Mouse (Mus musculus): ENCODE measurements around the gene Ccnl2.

Ccnl2 gene

DNA sequence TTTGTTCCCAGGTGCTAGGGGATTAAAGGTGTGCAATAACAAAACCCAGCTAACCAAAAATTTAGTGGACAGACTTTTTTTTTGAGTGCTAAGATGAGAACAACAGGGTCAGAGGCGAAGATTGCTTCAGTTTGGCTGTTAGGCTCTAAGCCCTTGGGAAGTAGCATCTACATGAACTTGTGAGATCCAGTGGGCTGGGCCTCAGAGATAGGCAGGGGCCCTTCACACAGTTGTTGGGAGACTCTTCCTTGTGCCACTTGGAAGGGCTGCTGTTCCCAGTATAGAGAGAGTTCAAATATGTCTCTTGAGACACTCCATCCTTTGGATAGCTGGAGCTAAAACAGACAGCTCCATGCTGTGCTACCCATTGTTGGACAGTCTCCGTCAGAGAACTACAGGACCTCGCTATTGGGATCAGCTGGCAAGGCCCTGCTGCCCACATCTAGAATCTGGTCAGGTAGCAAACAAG, 22.2 kb upstream of the Ccnl2 start, which contains the start of gene Ankrd65:
Gene Ankrd65 (plus strand): TSS at position 419 of the 469 bp plus-strand sequence.
- no peak for DNase-seq (ENCODE audit: low read depth)

DNA sequence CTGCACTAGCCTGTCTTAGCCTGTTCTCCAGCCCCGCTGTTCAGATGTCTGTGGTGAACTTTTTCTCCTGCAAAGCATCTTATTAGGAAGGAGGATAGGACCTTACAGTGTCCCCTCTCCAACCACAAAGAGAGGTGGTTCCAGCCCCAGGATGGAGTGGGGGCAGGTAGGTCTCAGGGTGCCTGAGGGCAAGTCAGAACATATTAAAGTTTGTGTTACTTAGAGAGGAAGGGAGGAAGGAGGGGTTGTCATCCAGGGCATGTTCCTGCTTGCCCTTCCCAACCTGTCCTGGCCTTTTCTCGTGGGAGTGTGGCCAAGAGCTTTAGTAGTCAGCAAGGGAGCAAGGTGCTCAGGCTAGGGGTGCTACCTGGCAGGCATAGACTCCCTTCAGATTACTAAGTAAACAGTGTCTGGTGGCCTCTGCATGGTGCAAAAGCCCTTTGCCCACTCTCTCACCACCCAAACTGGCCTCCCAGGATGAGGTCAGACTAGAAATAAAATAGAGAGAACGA, 21.6 kb upstream of the Ccnl2 start:
- no peak for DNase-seq (ENCODE audit: low read depth)

DNA sequence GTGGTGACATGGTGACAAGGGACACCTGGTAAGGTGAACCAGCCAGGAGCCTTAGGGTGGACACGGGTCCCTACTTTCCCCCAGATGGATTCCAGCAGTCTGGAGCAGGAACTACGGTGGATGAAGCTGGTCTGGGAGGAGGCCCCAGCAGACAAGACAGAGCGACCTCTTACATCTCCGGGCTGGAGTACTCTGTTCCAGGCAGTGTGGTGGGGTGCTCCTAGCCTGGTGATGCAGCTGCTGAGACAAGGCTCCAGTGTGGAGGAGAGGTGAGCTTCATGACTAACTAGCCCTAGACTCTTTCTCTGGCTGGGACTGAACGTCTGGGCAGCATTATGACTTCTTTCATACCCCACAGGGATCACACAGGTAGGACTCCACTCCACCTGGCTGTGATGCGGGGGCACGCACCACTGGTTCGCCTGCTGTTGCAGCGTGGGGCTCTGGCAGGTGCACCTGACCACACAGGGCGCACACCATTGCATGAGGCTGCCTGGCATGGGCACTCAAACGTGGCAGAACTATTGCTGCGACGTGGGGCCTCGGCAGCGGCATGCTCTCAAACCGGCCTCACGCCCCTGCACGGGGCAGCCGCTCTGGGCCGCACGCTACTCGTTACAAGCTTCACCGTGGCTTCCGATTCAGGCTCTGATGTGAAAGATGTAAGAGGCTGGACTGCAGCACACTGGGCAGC, 20.9 kb upstream of the Ccnl2 start:
- DNase-seq (ENCODE audit: low read depth), result no peak

DNA sequence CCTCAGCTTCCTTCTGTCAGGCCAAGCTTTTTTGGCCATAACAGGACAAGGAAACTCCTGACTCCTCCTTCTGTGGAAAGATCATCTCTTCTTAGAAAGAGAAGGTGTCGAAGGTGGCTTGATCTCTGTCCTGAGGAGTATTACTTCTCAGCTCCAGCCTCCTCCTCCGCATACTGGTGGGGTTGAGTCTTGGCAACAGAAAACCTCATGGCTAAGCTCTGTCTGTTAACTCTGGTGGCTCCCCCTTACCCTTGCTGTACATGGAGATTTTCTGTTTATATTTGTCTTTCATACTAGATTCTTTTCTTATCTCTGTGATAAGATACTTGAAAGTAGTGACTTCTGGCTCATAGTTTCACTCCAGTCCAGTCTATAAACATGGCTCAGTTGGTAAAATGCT, 18.6 kb upstream of the Ccnl2 start:
- no peak for DNase-seq (ENCODE audit: low read depth)

DNA sequence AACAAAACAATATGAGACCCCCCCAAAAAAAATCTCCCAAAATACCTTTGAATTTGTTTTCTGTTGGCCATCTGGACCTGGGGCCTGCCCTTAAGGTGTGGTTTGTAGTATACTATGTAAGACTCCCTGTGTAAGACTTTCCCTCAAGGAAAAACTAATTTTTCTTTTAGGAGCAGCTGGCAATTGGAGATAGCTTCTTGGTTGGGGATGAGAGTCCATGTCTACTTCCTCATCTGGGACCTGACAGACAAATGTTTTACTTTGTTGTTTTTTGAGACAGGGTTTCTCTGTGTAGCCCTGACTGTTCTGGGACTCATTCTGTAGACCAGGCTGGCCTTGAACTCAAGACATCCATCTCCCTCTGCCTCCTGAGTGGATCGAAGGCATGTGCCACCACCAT, 10.2 kb upstream of the Ccnl2 start:
- no peak for DNase-seq (ENCODE audit: low read depth)

DNA sequence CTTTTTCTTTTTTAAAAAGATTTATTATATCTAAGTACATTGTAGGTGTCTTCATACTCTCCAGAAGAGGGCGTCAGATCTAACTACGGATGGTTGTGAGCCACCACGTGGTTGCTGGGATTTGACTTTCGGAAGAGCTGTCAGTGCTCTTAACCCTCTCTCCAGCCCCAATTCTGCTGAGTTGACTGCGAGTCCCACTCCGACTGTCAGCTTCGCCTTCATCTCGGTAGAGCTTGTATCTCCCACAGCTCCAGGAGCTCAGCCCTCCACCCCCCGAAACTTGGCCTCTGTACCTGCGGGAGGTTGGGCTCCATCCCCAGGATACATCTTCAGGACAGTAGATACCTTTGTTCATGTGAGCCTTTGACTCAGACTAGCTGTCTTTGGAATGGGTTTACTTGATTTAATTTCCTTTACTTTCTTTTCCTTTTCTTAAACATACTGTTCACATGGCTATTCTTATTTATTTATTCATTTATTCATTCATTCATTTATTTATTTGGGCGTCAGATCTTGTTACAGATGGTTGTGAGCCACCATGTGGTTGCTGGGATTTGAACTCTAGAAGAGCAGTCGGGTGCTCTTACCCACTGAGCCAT, 9.4 kb upstream of the Ccnl2 start, which contains the start of gene Mrpl20:
Gene Mrpl20 (plus strand): TSS at position 138 of the 599 bp plus-strand sequence.
- peak; percentile 70 for DNase-seq (ENCODE audit: low read depth)

DNA sequence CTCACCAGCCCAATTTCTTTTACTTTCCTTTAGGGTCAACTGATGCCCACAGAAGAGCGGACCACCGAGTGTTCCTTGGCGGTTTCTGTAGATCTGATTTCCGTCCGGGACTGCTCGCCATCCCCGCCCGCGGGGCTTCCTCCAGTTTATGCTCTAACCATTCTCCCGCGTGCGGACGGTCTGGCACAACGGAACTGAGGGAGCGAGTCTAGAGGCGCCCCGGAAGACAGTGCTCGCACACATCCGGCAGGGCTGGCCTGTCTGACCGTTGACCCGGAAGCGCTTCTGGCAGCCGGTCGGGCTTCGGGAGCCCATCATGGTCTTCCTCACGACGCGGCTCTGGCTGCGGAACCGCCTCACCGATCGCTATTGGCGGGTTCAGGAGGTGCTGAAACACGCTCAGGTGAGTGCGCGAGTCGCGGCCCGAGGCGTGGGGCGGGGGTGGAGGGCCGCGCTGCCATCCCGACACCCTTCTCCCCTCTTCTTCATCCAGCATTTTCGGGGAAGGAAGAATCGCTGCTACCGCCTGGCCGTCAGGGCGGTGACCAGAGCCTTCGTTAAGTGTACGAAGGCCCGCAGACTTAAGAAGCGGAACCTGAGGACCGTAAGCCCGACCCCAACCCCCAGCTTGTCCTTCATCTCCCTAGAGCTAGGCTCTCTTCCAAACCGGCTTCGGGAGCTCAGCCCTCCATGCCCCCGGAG, 8.8 kb upstream of the Ccnl2 start:
- peak; percentile 98 for DNase-seq (ENCODE audit: low read depth)

DNA sequence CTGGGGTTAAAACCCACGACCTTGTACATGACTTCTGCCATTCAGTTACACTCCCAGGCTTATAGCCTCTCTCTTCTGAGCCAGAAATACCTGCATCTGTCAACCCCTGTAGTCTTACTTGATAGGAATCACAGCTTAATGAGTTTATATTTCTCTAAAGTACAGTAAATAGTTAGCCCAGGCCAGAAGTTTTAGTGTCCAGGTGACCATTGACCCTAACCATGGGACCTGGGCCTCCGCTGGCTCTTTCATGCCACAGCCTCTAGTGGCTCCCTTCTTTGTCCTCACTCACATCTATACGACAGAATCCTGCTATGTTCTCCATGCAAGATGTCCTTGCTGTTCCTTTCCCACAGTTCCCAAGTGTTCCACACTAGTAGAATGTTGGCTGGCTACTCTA, 4.4 kb upstream of the Ccnl2 start:
- DNase-seq (ENCODE audit: low read depth), result no peak

DNA sequence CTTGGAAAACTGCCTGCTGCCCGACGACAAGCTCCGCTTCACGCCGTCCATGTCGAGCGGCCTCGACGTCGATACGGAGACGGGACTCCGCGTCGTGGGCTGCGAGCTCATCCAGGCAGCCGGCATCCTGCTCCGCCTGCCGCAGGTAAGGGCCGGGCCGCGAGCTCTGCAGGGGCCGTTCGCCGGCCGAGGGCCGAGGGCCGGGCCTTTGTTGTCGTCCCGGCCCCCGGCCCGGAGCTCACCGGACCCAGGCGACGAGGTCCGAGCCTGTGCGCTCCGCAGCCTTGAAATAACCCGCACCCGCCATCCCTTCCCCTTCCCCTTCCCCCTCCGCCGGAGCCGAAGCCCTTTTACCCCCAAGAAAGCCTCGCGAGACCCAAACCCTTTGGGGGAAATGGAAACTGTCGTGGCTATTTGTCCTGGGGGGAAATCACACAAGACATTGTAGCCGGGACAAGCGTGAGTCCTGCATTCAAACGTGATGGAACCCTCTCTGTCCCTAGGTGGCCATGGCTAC, 434 bp downstream of the Ccnl2 start:
- DNase-seq (ENCODE audit: low read depth), result peak; percentile 70

DNA sequence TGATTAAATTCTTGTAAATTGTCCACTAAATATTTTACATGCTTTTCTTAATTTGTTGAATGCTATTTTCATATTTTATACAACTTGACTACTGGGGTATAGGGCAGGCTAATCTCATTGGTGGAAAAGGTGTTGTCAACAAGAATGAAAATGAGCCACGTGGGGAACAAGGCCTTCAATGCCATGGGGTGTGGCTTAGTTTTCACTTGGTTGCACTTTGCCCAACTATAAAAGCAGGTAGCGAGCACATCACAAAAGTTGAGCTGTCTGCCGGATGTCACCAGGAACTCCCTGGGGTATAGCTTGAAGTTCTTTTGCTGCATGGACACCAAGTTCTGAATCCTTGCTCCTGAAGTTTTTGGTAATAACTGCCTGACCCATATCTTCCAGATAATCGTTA, 5.2 kb downstream of the Ccnl2 start:
- no peak for DNase-seq (ENCODE audit: low read depth)

DNA sequence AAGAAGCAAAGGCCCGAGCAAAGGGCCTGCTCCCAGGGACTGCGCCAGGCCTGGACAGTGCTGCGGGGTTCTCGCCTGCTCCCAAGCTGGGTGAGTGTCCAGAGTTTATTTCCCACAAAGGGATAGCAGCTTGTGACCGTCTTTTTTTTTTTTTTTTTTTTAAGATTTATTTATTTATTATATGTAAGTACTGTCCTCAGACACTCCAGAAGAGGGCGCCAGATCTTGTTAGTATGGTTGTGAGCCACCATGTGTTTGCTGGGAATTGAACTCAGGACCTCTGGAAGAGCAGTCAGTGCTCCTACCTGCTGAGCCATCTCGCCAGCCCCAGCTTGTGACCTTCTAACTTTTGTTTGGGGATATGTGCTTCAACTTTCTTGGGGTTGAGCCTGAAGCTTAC, 8.7 kb downstream of the Ccnl2 start:
- peak; percentile 67 for DNase-seq (ENCODE audit: low read depth)

DNA sequence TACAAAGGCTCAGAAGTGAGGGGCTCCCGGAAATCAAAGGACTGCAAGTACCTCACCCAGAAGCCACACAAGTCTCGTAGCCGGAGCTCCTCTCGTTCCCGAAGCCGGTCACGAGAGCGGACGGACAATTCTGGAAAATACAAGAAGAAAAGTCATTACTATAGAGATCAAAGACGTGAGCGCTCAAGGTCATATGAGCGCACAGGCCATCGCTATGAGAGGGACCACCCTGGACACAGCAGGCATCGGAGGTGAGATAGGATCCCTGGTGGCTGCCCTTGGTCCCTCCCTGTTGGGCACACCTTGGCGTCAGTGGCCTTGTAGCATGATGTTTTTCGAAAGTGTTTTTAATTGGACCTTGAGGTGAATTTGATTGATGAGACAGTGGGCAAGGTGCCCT, 11.2 kb downstream of the Ccnl2 start:
- DNase-seq (ENCODE audit: low read depth), result no peak

DNA sequence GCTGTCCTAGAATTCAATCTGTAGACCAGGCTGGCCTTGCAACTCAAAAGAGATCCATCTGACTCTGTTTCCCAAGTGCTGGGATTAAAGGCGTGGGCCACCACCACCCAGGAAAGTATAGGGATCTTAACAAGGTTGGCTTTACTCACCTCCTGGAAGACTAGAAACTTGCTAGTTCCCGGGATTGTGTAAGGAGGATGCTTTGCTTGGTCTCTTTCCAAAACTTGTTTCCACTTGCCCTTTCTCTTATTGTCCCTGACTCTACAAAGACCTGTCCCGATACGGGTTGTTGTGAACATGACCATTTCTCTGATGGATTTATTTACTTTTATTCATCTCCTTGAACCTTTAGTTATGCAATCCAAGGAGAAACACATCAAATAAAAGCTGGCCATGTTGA, 17.6 kb downstream of the Ccnl2 start:
- no peak for DNase-seq (ENCODE audit: low read depth)

DNA sequence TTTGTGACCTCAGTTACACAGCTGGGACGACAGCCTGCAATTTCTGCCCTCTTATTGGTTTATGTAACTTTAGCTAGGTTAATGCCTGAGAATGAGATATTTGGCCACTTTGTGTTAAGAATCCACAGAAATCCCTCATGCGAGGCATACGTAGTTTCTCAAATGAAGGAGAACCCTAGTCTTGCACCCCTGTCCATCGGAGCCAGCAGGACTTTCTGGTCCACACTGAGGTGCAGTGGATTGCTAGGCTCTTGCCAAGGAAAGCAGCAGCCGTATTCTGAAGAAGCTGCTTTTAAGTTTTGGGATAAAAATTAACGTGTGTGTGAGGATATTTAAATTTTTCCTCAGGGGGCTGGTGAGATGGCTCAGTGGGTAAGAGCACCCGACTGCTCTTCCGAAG, 18.3 kb downstream of the Ccnl2 start:
- peak; percentile 40 for DNase-seq (ENCODE audit: low read depth)

DNA sequence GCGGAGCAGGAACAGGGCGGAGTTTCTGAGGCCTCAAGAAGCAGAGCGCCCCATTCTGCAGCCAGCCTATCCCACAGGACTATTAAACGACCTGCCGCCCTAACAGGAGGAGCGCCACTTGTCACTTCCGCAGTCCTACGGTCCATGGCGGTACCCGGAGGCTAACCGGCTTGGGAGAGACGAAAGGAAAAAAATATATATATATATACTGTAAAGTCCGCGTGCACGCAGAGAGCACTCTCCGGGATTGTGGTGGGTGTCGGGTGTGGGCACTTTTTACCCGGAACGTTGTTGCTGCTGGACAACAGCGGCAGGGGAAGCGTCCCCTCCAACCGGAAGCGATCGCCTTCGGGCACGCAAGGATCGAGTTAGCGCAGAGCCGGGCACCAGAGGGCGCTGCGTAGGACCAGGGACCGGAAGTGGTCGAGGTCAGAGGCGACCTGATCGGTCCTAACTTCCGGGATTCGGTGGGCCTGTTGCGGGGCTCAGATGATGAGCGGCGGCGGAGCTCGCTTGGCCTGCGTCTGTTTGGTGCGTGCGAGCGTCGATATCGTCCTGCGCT, 19.0 kb downstream of the Ccnl2 start, which contains the start of gene Aurkaip1:
Gene Aurkaip1 (plus strand): TSS at position 68 of the 562 bp plus-strand sequence.
- peak; percentile 96 for DNase-seq (ENCODE audit: low read depth)

DNA sequence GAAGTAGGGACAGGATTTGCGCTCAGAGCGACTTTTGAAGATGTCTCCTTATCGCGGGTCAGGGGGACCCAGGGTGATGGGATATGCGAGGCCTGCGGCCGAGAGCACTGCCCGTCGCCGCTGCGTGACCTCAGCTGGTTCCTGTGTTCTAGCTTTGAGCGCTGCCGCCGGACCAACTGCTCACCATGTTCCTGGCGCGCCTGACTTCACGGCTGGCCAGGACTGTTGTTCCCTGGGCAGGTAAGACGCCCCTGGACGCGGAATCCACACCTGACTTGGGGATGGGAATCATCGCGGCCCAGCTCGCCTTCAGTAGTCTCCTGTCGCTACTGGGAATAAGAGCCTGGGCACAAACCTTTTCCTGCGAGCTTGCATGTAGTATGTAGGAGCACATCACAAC, 19.5 kb downstream of the Ccnl2 start:
- DNase-seq (ENCODE audit: low read depth), result no peak

DNA sequence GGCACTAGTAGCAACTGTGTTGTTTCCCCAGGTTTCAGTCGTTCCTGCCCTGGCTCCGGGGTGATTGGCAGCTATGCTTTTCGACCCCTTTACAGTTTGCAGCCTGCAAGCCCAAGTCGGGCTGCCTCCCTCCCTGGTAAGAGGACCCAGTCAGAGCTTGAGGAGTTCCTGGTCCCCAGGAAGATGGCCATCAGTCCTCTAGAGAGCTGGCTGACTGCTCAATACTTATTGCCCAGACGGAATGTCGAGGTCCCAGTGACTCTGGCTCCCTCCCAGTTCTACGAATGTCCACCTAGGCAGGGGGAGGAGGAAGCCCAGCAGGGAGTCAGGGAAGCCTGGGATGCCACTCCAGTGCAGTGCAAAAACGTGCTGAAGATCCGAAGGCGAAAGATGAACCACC, 20.0 kb downstream of the Ccnl2 start:
- DNase-seq (ENCODE audit: low read depth), result no peak

DNA sequence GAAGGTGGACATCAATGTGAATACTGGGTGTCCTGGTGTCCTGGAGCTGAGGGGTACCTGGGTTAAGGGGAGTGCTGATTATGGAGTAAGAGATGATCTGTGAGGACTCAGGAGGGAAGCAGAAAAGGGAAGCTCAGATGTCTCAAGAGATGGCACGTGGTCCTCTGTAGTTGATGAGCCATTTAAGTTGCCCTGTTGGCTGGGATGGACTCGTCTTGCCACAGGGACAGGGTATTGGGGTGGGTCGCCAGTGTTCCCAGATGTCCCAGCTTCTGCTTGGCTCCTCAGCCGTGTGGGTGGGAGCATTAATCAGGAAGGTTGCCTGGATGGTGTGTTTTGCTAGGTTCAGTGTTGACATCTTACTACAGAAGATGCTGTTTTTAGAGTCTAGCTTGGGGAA, 20.9 kb downstream of the Ccnl2 start:
- no peak for DNase-seq (ENCODE audit: low read depth)

DNA sequence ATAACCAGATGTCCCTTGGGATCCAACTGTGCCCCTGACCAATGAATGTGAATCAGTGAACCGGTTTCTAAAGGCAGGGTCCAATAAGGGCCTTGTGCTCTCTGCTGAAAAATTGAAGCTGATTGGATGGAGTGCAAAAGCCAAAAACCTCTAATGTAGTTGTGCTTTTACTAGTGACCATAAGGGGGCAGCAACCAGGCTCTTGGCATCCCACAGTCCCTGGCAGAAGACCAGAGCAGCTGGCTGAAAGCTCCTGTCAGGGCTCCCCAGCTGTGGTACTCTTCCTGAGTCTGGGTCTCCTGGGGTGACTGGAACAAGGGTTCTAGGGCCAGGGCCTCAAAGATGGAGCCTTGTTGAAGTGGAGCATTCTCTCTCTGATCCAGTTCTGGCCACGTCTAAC, 21.5 kb downstream of the Ccnl2 start:
- peak; percentile 85 for DNase-seq (ENCODE audit: low read depth)

DNA sequence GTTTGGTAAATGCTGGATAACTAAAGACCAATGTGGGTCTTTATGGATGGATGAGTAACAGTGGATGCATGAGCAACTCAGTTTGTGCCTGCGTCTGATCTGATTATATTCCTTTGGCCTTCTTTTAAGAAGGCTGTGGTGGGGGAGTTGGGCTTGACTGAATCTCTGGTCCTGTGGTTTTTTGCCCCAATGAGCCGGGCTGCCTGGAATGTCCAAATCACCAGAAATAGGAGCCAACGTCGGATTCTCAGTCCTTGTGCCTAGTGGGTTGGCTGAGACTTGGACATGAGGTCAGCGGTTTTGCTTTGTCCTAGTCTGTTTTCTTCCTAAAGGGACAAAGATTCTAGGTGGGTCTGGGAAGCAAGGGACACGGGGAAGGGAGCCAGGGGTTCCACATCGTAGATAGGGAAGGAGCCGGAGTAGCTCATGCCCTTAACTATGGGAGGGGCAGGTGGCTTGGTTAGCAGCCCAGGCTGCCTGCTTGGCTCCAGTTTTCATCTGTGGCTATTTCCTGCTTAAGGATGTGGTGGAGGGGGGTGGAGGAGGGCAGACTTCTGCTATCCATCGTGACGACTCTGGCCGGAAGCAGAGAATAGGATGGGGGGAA, 25.2 kb downstream of the Ccnl2 start:
- DNase-seq (ENCODE audit: low read depth), result no peak

DNA sequence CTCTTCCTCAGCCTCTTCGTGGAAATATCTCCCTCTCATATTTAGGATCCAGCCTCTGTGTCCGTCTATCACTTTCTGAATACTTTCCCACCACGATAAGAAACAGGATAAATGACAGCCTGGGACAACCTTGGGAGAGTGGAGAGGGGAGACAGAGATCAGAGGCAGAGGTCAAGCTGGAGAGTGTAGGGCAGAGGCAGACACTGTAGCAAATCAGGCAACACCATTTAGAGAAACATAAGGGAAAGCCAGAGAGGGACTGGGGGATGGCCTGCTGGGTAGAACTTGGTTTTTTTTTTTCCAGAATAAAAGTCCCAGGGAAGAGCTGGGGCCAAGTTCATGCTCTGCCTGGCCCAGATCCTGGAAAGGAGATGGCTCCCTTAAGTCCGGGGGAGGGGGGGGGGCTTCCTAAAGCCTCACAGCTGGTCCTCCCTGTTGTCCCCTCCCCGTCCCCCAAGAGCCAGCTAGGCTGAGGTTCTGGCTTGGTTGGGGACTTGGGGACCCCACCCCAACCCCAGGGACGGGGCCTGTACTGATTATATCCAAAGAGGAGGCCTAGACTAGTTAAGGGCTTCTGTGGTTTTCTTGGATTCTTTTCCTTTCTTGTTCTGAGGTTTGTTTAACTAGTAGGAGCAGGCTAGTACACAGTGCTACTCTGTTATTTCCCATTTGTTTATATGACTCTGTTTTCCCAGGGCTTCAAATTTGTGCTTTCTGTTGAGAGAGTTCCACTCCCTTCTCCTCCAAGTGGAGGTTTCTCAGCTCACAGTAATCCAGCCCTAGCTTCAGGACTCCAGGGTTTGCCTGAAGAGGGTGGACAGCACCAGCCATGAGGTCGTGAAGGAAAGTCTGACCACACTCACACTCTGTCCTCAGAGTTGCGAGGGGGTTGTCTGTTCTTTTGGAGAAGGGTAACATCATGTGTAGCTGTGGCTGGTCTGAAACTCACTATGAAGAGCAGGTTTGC, 26.2 kb downstream of the Ccnl2 start:
- no peak for DNase-seq (ENCODE audit: low read depth)

Measured in induced T-regulatory cell, adult 2 months (primary cell).